Mouse (Mus musculus) adipocyte (in vitro differentiated cells): ENCODE results near the gene Cinp.

Source experiments
- DNase-seq: peaks from one replicate; pipeline ENCODE4 v3.0.0-alpha.2; 2016; ENCODE audit warnings: low spot score

Gene Cinp

GRCm38 (mm10) chr12:110835182-110835581, 53.8 kb downstream of the Cinp start:
- DNase-seq, result no peak

DNA sequence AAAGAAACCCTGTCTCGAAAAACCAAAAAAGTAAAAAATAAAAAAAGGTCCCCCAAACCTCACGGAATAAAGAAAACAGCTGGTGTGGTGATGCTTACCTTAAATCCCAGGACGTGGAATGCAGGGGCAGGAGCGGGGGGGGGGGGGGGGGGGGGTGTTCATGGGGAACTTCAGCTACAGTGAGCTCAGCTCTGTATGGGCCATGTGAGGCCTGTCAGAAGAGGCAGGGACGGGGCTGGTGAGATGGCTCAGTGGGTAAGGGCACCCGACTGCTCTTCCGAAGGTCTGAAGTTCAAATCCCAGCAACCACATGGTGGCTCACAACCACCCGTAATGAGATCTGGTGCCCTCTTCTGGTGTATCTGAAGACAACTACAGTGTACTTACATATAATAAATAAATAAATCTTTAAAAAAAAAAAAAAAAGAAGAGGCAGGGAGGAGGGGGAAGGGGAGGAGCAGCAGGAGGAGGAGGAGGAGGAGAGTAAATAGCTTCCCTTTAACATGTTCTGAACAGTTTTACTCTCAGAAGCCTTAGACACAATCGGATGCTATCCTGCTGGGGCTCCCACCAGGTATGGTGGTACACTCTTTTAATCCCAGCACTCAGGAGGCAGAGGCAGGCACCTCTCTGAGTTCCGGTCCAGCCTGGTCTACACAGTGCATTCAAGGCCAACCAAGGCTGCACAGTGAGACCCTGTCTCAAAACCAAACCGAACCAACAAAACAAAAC, 58.5 kb downstream of the Cinp start:
- DNase-seq, result no peak

DNA sequence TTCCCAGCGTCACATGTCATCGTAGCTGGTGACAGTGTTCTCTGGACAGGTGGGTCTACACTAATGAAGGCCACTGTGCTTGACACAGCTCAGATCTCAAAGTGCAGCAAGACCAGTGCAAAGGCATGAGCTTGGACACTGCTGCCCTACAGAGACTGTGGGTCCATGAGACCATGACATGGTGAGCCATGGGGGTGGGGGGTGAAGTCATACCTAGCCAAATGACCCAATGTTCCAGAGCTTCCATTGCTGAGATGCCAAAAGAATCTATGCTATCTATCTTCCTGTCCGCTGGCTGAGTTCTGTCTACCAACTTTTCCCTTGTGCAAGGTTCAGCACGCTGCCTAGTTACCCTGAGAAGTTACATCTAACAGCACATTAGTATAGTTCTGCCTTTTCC, 60.0 kb downstream of the Cinp start:
- DNase-seq, result no peak
